Mouse (Mus musculus) left cerebral cortex, postnatal 25 days (tissue): Measurements from ENCODE around the gene Mmaa. TPM values are rescaled to one million over a fixed set of nuclear protein-coding genes. Genes with fewer than 3 reads are reported as not detected.
A peak's percentile ranks its signal among the peaks of the same experiment; 100 is the strongest.

Experiments
- DNase-seq, 2 experiments: peaks; one replicate each; pipeline ENCODE4 v3.0.0; 2022; ENCODE audit warnings: low spot score in 2 of 2, mixed read lengths in 1 of 2
- intact Hi-C: fragments of 180-260 bp; cut with DNase I; formaldehyde crosslinking; loops from one replicate; pipeline ENCODE4 v1.15.1; 2025
- total RNA-seq, 2 experiments: library from RNA; stranded (reverse); gene quantifications; 2 replicates each; pipeline ENCODE4 v1.2.3; 2021

Gene Mmaa
- total RNA-seq, 2 experiments from 2014 or later, result 24.1 to 27.3 TPM

- intact Hi-C loops, result no loop called here
- no peak for DNase-seq
Measured at GRCm38 (mm10) chr8:79227916-79228315, 66.8 kb downstream of the Mmaa start.

GRCm38 (mm10) chr8:79227194-79227593, 67.5 kb downstream of the Mmaa start:
- intact Hi-C loops, result no loop called here
- DNase-seq, result no peak

- DNase-seq, result no peak
- intact Hi-C loops, result no loop called here
Measured at GRCm38 (mm10) chr8:79226046-79226445, 68.7 kb downstream of the Mmaa start.

- intact Hi-C loops, result no loop called here
- peak in 1 of 2 experiments; percentile 25 for DNase-seq
Measured at GRCm38 (mm10) chr8:79225586-79225985, 69.2 kb downstream of the Mmaa start.

GRCm38 (mm10) chr8:79224363-79224762, 70.4 kb downstream of the Mmaa start:
- intact Hi-C loops, result no loop called here

GRCm38 (mm10) chr8:79222752-79223141, 72.0 kb downstream of the Mmaa start:
- no peak for DNase-seq
- intact Hi-C loops, result no loop called here

More at GRCm38 (mm10) chr8:79224363-79224762, 70.4 kb downstream of the Mmaa start:
- no peak for DNase-seq

- no peak for DNase-seq
Measured at GRCm38 (mm10) chr8:79222106-79222751, 72.5 kb downstream of the Mmaa start.

More at GRCm38 (mm10) chr8:79222106-79222751, 72.5 kb downstream of the Mmaa start:
- intact Hi-C loops, result no loop called here

Other genes with a start within 250 kb of the Mmaa start
- not detected for gene 1700011L22Rik, start 46.4 kb downstream of the Mmaa start, total RNA-seq
- gene Smad1, start 104.6 kb upstream of the Mmaa start, total RNA-seq, result 10 to 100 TPM; 29.6 to 33.8 TPM